Mouse (Mus musculus) hindbrain, embryonic 10.5 days (tissue): Measurements from ENCODE around the gene Itgb5. TPM values are rescaled to one million over a fixed set of nuclear protein-coding genes. Genes with fewer than 3 reads are reported as not detected.
A peak's percentile ranks its signal among the peaks of the same experiment; 100 is the strongest.

ENCODE experiments used
- DNase-seq: peaks from one replicate; pipeline ENCODE4 v3.0.0-alpha.2; 2017; ENCODE audit warnings: low spot score
- H3K27ac ChIP-seq: fragments of 300-500 bp; sonication (generic); 2 replicates; pipeline ENCODE4 v1.5.1; 2016; ENCODE audit warnings: mild to moderate bottlenecking, moderate library complexity
- H3K27me3 ChIP-seq: fragments of 300-500 bp; sonication (generic); 2 replicates; pipeline ENCODE4 v1.6.1; 2016; ENCODE audit warnings: mild to moderate bottlenecking; ENCODE audit not compliant: poor library complexity, insufficient read depth, severe bottlenecking
- H3K36me3 ChIP-seq: fragments of 300-500 bp; sonication (generic); 2 replicates; pipeline ENCODE4 v1.6.1; 2016; ENCODE audit warnings: mild to moderate bottlenecking, moderate library complexity
- H3K4me1 ChIP-seq: fragments of 300-500 bp; sonication (generic); replicated peaks from 2 replicates; pipeline ENCODE4 v1.6.1; 2016; ENCODE audit warnings: mild to moderate bottlenecking
- H3K4me3 ChIP-seq: fragments of 300-500 bp; sonication (generic); 2 replicates; pipeline ENCODE4 v1.5.1; 2016; ENCODE audit warnings: mild to moderate bottlenecking, moderate library complexity
- H3K9me3 ChIP-seq: fragments of 300-500 bp; sonication (generic); 2 replicates; pipeline ENCODE4 v1.6.1; 2016; ENCODE audit warnings: mild to moderate bottlenecking, moderate library complexity
- WGBS: fragments of 180-500 bp; shearing (Covaris S2); methylation state at CpG from one replicate; pipeline ENCODE4 v1.1.7; 2016; 5-methylcytosine and 5-hydroxymethylcytosine counted together
- polyA plus RNA-seq: library from polyadenylated mRNA; unstranded; fragments of >200 nt; fragmentation: Nextera tagmentation; extraction: Ambion mirVana; gene quantifications from 2 replicates; pipeline ENCODE4 v1.2.1, GENCODE M21; 2016

Itgb5 gene
- polyA plus RNA-seq, 1 experiment from 2014 or later: 30.3 TPM

- H3K36me3 ChIP-seq: no peaks in the 10 kb centered on the region
- DNase-seq: no peak
- H3K9me3 ChIP-seq: no peaks in the 10 kb centered on the region
- WGBS: 68% methylated on average over 5 of the region's 5 CpGs
- peak overlapping the region; percentile 70 for H3K27ac ChIP-seq
- peaks cover 14% of the 10 kb centered on the region for H3K4me1 ChIP-seq
- H3K27me3 ChIP-seq: no peaks in the 10 kb centered on the region
- no peak overlapping the region for H3K4me3 ChIP-seq
These were observed 75.1 kb downstream of the Itgb5 start for GRCm38 (mm10) chr16:33904553-33904952.

GRCm38 (mm10) chr16:33908239-33908638 is 78.8 kb downstream of the Itgb5 start:
- no peaks in the 10 kb centered on the region for H3K9me3 ChIP-seq
- no peaks in the 10 kb centered on the region for H3K36me3 ChIP-seq
- peaks cover 14% of the 10 kb centered on the region for H3K4me1 ChIP-seq
- no peak overlapping the region for H3K27ac ChIP-seq
- 56% methylated on average over 4 of the region's 4 CpGs for WGBS
- no peaks in the 10 kb centered on the region for H3K27me3 ChIP-seq
- DNase-seq: no peak
- no peak overlapping the region for H3K4me3 ChIP-seq

- Histone ChIP-seq H3K9me3 (no peaks in the 10 kb centered on the region), H3K4me3 (no peak overlapping the region), H3K4me1 (peaks cover 18% of the 10 kb centered on the region), H3K36me3 (no peaks in the 10 kb centered on the region), H3K27ac (no peak overlapping the region), H3K27me3 (no peaks in the 10 kb centered on the region)
- 70% methylated on average over 4 of the region's 4 CpGs for WGBS
- no peak for DNase-seq
These were observed 85.5 kb downstream of the Itgb5 start for GRCm38 (mm10) chr16:33914997-33915396.

GRCm38 (mm10) chr16:33916473-33917251 is 87.2 kb downstream of the Itgb5 start:
- no peaks in the 10 kb centered on the region for H3K36me3 ChIP-seq
- 85% methylated on average over 12 of the region's 12 CpGs for WGBS
- no peak overlapping the region for H3K4me3 ChIP-seq
- H3K27me3 ChIP-seq: no peaks in the 10 kb centered on the region
- H3K27ac ChIP-seq: peak overlapping the region; percentile 45
- H3K4me1 ChIP-seq: peaks cover 21% of the 10 kb centered on the region
- DNase-seq: no peak
- H3K9me3 ChIP-seq: no peaks in the 10 kb centered on the region

GRCm38 (mm10) chr16:33917390-33917789 is 87.9 kb downstream of the Itgb5 start:
- no peaks in the 10 kb centered on the region for H3K9me3 ChIP-seq
- H3K4me1 ChIP-seq: peaks cover 28% of the 10 kb centered on the region
- H3K36me3 ChIP-seq: no peaks in the 10 kb centered on the region
- H3K27ac ChIP-seq: peak overlapping the region; percentile 45; the same call in 1 of the 2 replicates
- H3K4me3 ChIP-seq: no peak overlapping the region
- 78% methylated on average over 5 of the region's 5 CpGs for WGBS
- no peak for DNase-seq
- H3K27me3 ChIP-seq: no peaks in the 10 kb centered on the region

GRCm38 (mm10) chr16:33917926-33918325 is 88.5 kb downstream of the Itgb5 start:
- Histone ChIP-seq H3K9me3 (no peaks in the 10 kb centered on the region), H3K4me3 (no peak overlapping the region), H3K36me3 (no peaks in the 10 kb centered on the region), H3K27ac (no peak overlapping the region), H3K4me1 (peaks cover 33% of the 10 kb centered on the region), H3K27me3 (no peaks in the 10 kb centered on the region)
- no peak for DNase-seq
- WGBS: 86% methylated on average over 5 of the region's 5 CpGs

- Histone ChIP-seq H3K27ac (peak overlapping the region; percentile 73; the same call in 1 of the 2 replicates), H3K4me1 (peaks cover 30% of the 10 kb centered on the region), H3K27me3 (no peaks in the 10 kb centered on the region), H3K36me3 (no peaks in the 10 kb centered on the region), H3K4me3 (no peak overlapping the region), H3K9me3 (no peaks in the 10 kb centered on the region)
- DNase-seq: no peak
- 80% methylated on average over 5 of the region's 5 CpGs for whole genome bisulfite sequencing
These were observed 92.0 kb downstream of the Itgb5 start for GRCm38 (mm10) chr16:33921514-33921913.

GRCm38 (mm10) chr16:33922111-33923000 is 92.9 kb downstream of the Itgb5 start:
- Histone ChIP-seq H3K27ac (peak overlapping the region; percentile 73), H3K4me3 (no peak overlapping the region), H3K4me1 (peaks cover 22% of the 10 kb centered on the region), H3K9me3 (no peaks in the 10 kb centered on the region), H3K27me3 (no peaks in the 10 kb centered on the region), H3K36me3 (no peaks in the 10 kb centered on the region)
- peak; percentile 21 for DNase-seq
- WGBS: 70% methylated on average over 18 of the region's 18 CpGs

- no peak for DNase-seq
- Histone ChIP-seq H3K27ac (no peak overlapping the region), H3K27me3 (no peaks in the 10 kb centered on the region), H3K4me1 (peaks cover 20% of the 10 kb centered on the region), H3K9me3 (no peaks in the 10 kb centered on the region), H3K4me3 (no peak overlapping the region), H3K36me3 (no peaks in the 10 kb centered on the region)
- WGBS: 78% methylated on average over 5 of the region's 5 CpGs
These were observed 93.5 kb downstream of the Itgb5 start for GRCm38 (mm10) chr16:33923001-33923316.

- 88% methylated on average over 8 of the region's 8 CpGs for WGBS
- no peak overlapping the region for H3K27ac ChIP-seq
- H3K27me3 ChIP-seq: no peaks in the 10 kb centered on the region
- DNase-seq: no peak
- peaks cover 18% of the 10 kb centered on the region for H3K4me1 ChIP-seq
- H3K9me3 ChIP-seq: no peaks in the 10 kb centered on the region
- H3K36me3 ChIP-seq: no peaks in the 10 kb centered on the region
- no peak overlapping the region for H3K4me3 ChIP-seq
These were observed 94.3 kb downstream of the Itgb5 start for GRCm38 (mm10) chr16:33923758-33924157.

GRCm38 (mm10) chr16:33927263-33927824 is 97.9 kb downstream of the Itgb5 start:
- 77% methylated on average over 6 of the region's 6 CpGs for WGBS
- H3K36me3 ChIP-seq: no peaks in the 10 kb centered on the region
- H3K27ac ChIP-seq: no peak overlapping the region

GRCm38 (mm10) chr16:33928788-33929462 is 99.5 kb downstream of the Itgb5 start:
- H3K9me3 ChIP-seq: no peaks in the 10 kb centered on the region
- H3K4me1 ChIP-seq: no peaks in the 10 kb centered on the region
- no peaks in the 10 kb centered on the region for H3K36me3 ChIP-seq
- WGBS: 89% methylated on average over 9 of the region's 9 CpGs
- H3K27me3 ChIP-seq: no peaks in the 10 kb centered on the region
- no peak for DNase-seq
- no peak overlapping the region for H3K4me3 ChIP-seq
- H3K27ac ChIP-seq: no peak overlapping the region

More at GRCm38 (mm10) chr16:33927263-33927824, 97.9 kb downstream of the Itgb5 start:
- Histone ChIP-seq H3K27me3 (no peaks in the 10 kb centered on the region), H3K4me1 (peaks cover 7% of the 10 kb centered on the region), H3K9me3 (no peaks in the 10 kb centered on the region), H3K4me3 (no peak overlapping the region)
- no peak for DNase-seq
